Mouse (Mus musculus) midbrain, embryonic 11.5 days (tissue): ENCODE data around the gene I830077J02Rik. TPM values are rescaled to one million over a fixed set of nuclear protein-coding genes. Genes with fewer than 3 reads are reported as not detected.

Experiments
- ATAC-seq: fragments of 200-750 bp; cut with Nextera tagmentation; 2 replicates; pipeline ENCODE4 v1.8.0; 2017; ENCODE audit warnings: moderate TSS enrichment, moderate library complexity; ENCODE audit not compliant: low FRiP score
- DNase-seq: peaks from one replicate; pipeline ENCODE4 v3.0.0; 2015; ENCODE audit warnings: low spot score; ENCODE audit errors: missing footprints
- H3K27ac ChIP-seq: fragments of 300-500 bp; sonication (generic); 2 replicates; pipeline ENCODE4 v1.5.1; 2014; ENCODE audit warnings: low read depth, low read length
- H3K27me3 ChIP-seq: fragments of 300-500 bp; sonication (generic); 2 replicates; pipeline ENCODE4 v1.6.1; 2014; ENCODE audit warnings: mild to moderate bottlenecking, low read length, moderate library complexity, mixed read lengths; ENCODE audit not compliant: control insufficient read depth, insufficient read depth
- H3K36me3 ChIP-seq: fragments of 300-500 bp; sonication (generic); 2 replicates; pipeline ENCODE4 v1.6.1; 2014; ENCODE audit warnings: mild to moderate bottlenecking, low read length, moderate library complexity, mixed read lengths; ENCODE audit not compliant: control insufficient read depth, insufficient read depth
- H3K4me1 ChIP-seq: fragments of 300-500 bp; sonication (generic); 2 replicates; pipeline ENCODE4 v1.6.1; 2014; ENCODE audit warnings: low read length; ENCODE audit not compliant: control insufficient read depth, insufficient read depth
- H3K4me2 ChIP-seq: fragments of 300-500 bp; sonication (generic); 2 replicates; pipeline ENCODE4 v1.6.1; 2014; ENCODE audit warnings: mild to moderate bottlenecking, moderate library complexity
- H3K4me3 ChIP-seq: fragments of 300-500 bp; sonication (generic); 2 replicates; pipeline ENCODE4 v1.5.1; 2014; ENCODE audit warnings: low read depth, low read length
- H3K9ac ChIP-seq: fragments of 300-500 bp; sonication (generic); 2 replicates; pipeline ENCODE4 v1.6.1; 2014; ENCODE audit warnings: low read length
- H3K9me3 ChIP-seq: fragments of 300-500 bp; sonication (generic); 2 replicates; pipeline ENCODE4 v1.6.1; 2016; ENCODE audit warnings: low read length; ENCODE audit not compliant: control insufficient read depth
- WGBS: fragments of 180-500 bp; shearing (Covaris S2); extraction: QIAGEN DNeasy Blood & Tissue Kit; methylation state at CpG from one replicate; pipeline ENCODE4 v1.1.7; 2014; 5-methylcytosine and 5-hydroxymethylcytosine counted together
- polyA plus RNA-seq: library from polyadenylated mRNA; unstranded; fragments of >200 nt; fragmentation: Nextera tagmentation; extraction: Ambion mirVana; gene quantifications from 2 replicates; pipeline ENCODE4 v1.2.1, GENCODE M21; 2014

Gene I830077J02Rik
- polyA plus RNA-seq: 0.63 and 0.83 TPM in 2 replicates

DNA sequence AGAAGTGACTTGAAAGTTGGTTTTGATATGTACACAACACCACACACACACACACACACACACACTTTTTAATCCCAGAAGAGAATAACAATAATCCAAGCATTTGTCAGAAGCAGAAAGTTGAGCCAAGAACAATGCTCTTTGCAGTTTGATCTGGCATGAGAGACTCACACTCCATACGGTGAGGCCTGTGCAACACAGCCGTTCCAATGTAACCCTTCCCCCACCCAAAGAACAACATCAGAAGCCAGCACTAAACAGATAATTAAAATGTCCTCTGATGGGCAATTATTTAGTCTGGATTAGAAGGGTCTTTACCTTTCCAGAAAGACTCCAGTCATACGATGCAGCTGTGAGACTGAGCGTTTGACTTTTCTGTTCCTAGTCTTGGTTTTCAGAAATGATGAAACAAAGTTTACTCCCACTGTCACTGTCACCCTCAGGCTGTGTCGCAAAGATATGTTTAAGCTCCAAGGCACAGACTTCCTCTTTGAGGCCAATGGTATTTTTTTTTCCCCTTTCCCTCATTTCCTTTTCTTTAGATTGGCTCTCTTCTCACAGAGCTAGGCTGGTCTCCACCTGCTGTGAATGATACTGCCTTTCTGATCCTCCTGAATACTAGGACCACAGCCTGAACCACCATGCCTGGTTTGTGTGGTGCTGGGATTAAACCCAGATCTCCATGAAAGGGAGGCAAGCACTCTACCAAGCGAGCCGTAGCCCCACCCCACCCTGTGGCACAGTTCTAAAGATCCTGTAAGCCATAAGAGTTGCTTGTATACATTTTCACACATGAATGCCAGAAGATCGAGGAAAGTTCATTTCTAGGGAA lies at the start of gene I830077J02Rik:
Gene I830077J02Rik (minus strand): TSS at position 425 of the 832 bp plus-strand sequence.
- H3K27me3 ChIP-seq: no peaks in the 10 kb centered on the region
- no peaks in the 10 kb centered on the region for H3K9me3 ChIP-seq
- no peak for ATAC-seq
- 87% methylated on average over 8 of the region's 8 CpGs for WGBS
- H3K4me2 ChIP-seq: no peak within 1 kb of the TSS
- no peaks in the 10 kb centered on the region for H3K4me1 ChIP-seq
- no peak for DNase-seq
- H3K27ac ChIP-seq: no peak within 1 kb of the TSS
- H3K4me3 ChIP-seq: no peak within 1 kb of the TSS
- H3K9ac ChIP-seq: no peak within 1 kb of the TSS
- H3K36me3 ChIP-seq: no peaks in the 10 kb centered on the region

DNA sequence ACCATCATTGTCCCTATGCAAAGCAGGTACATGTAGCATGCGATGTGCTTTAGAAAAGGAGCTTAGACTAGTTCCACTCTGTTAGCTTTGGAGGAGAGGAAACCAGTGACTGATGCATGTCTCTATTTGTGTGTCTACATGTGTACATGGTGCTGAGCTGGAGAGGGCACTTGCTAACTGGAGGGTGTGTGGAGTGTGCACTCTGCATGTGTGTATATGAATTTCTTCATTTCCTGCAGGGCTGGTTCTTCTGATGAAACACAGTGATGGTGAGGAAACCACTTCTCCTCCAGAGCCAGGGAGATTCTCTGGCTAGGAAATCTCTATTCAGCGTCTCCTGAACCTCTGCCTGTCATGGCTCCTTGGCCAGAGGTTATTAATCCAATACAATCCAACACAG lies 41.7 kb upstream of the I830077J02Rik start:
- Histone ChIP-seq H3K27me3 (no peaks in the 10 kb centered on the region), H3K27ac (no peak overlapping the region), H3K9me3 (no peaks in the 10 kb centered on the region), H3K4me1 (no peaks in the 10 kb centered on the region), H3K9ac (no peak overlapping the region), H3K36me3 (no peaks in the 10 kb centered on the region), H3K4me2 (no peak overlapping the region), H3K4me3 (no peak overlapping the region)
- no peak for DNase-seq
- no peak for ATAC-seq
- WGBS: 87% methylated on average over 2 of the region's 2 CpGs

DNA sequence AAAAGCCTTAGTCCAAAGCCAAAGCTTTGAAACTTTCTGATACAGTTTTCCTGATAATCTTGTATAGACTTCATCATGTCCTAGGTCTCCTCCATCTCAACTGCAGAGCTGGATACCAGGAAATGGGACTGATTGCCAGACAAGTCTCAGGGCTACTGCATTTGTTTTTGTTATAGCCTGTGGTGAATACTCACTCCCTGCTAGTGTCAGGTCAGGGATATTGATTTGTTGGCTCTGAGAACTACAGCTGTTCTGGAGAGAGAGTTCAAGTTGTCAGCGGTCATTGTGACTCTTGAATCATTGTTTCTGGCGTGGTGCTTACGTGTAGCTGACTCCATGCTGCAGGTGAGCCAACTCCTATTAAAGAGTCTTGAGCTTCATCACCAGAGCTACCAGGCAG lies 40.9 kb upstream of the I830077J02Rik start, which contains the start of gene Ovgp1:
Gene Ovgp1 (plus strand): TSS at position 301 of the 400 bp plus-strand sequence.
- H3K27ac ChIP-seq: no peak within 1 kb of the TSS
- ATAC-seq (no peak), DNase-seq (no peak)
- 81% methylated on average over 3 of the region's 3 CpGs for WGBS
- no peaks in the 10 kb centered on the region for H3K9me3 ChIP-seq
- H3K36me3 ChIP-seq: peaks cover 4% of the 10 kb centered on the region; the same call in 1 of the 2 replicates
- H3K4me3 ChIP-seq: no peak within 1 kb of the TSS
- no peaks in the 10 kb centered on the region for H3K27me3 ChIP-seq
- H3K9ac ChIP-seq: no peak within 1 kb of the TSS
- no peaks in the 10 kb centered on the region for H3K4me1 ChIP-seq
- no peak within 1 kb of the TSS for H3K4me2 ChIP-seq

DNA sequence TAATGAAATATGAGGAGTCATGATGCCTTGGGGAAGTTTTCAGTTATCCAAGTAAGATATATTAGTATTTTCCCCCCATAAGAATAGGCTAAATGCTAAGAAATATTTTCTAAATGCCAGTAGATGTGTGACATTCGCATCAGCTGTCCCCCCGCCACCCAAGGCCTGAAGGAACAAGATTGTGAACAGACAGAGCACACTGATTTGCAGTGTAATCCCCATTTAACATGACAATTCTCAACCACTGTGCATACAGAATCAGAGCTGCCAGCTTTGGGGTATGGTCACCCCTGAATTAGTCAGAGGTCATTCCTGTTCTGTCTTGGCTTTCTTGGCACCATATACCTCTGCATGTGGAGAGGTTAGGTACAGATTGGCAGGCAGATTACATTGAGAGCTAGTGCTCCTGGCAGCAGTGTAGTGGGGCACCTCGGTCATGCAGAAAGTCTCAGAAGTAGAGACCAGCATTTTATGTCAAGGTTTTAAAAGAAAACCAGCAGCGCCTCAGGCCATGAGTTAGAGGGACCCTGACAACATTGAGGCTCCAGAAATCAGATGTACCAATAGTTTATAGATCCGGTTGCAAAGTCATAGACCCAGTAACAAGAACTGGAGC lies 39.5 kb upstream of the I830077J02Rik start:
- no peaks in the 10 kb centered on the region for H3K27me3 ChIP-seq
- H3K36me3 ChIP-seq: peaks cover 4% of the 10 kb centered on the region; the same call in 1 of the 2 replicates
- H3K27ac ChIP-seq: no peak overlapping the region
- H3K9me3 ChIP-seq: no peaks in the 10 kb centered on the region
- H3K4me1 ChIP-seq: no peaks in the 10 kb centered on the region
- no peak for DNase-seq
- WGBS: 78% methylated on average over 5 of the region's 5 CpGs
- H3K9ac ChIP-seq: no peak overlapping the region
- no peak for ATAC-seq
- H3K4me3 ChIP-seq: no peak overlapping the region
- no peak overlapping the region for H3K4me2 ChIP-seq

DNA sequence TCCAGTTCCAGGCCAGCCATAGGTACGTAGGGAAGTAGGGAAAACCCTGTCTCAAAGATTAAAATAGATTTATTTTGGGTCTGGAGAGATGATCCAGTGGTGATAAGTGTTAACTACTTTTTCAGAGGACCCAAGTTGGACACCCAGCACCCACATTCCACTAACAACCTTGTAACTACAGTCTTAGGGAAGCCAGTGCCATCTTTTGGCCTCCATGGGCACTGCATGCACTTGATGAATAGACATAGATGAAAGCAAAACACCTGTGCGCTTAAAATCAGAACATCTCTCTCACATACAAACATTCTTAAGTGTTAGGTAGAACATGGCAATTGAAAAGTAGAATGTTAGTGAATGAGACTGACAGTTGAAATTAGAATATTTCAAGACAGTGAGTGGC lies 28.2 kb upstream of the I830077J02Rik start:
- Histone ChIP-seq H3K4me1 (peaks cover 14% of the 10 kb centered on the region), H3K27ac (no peak overlapping the region), H3K27me3 (no peaks in the 10 kb centered on the region), H3K4me2 (no peak overlapping the region), H3K4me3 (no peak overlapping the region), H3K9ac (no peak overlapping the region), H3K9me3 (no peaks in the 10 kb centered on the region), H3K36me3 (peaks cover 26% of the 10 kb centered on the region)
- WGBS: 92% methylated on average over 2 of the region's 2 CpGs
- DNase-seq (peak; percentile 67), ATAC-seq (no peak)

DNA sequence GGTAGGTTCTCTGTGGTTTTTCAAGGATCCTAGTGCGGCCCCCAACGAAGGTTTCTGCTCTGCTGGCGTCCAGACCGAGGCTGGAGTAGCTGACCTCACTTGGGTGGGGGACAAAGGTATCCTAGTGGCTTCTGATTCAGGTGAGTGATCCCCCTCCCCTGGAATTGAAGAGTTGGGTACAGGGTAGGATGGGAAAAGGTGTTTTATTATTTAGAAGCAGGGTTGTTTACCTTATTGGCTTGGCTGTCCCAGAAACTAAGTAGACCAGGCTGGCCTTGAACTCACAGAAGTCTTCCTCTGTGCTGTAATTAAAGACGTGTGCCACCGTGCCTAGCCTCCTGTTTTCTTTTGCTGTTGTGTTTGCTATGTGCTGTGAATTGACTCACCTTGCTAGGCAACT lies 27.5 kb upstream of the I830077J02Rik start, which contains the start of gene Atp5f1:
Gene Atp5f1 (minus strand): TSS at position 101 of the 400 bp plus-strand sequence.
- WGBS: 10% methylated on average over 6 of the region's 6 CpGs
- peak within 1 kb of the TSS; percentile 97 for H3K9ac ChIP-seq
- H3K36me3 ChIP-seq: peaks cover 23% of the 10 kb centered on the region
- H3K9me3 ChIP-seq: no peaks in the 10 kb centered on the region
- H3K4me3 ChIP-seq: peak within 1 kb of the TSS; percentile 94
- peak within 1 kb of the TSS; percentile 73 for H3K27ac ChIP-seq
- ATAC-seq (no peak), DNase-seq (no peak)
- peaks cover 14% of the 10 kb centered on the region for H3K4me1 ChIP-seq
- no peaks in the 10 kb centered on the region for H3K27me3 ChIP-seq
- H3K4me2 ChIP-seq: peak within 1 kb of the TSS; percentile 83

DNA sequence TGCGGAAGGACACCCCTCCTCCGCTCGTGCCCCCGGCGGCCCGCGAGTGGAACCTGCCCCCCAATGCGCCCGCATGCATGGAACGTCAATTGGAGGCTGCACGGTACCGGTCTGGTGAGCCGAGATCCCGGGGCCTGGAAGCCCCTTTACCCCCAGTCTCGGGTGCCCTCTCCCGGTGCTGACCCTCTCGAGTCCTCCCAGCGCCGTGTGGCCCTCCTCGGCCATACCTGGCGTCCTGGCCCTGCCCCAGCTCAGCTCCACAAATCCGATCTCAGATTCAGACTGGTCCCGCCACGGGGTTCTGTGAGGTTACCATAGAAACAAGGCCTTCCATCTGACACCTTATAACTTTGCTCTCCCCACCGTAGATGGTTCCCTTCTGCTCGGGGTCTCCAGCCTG lies 27.1 kb upstream of the I830077J02Rik start:
- H3K4me2 ChIP-seq: peak overlapping the region; percentile 83
- peaks cover 19% of the 10 kb centered on the region for H3K36me3 ChIP-seq

DNA sequence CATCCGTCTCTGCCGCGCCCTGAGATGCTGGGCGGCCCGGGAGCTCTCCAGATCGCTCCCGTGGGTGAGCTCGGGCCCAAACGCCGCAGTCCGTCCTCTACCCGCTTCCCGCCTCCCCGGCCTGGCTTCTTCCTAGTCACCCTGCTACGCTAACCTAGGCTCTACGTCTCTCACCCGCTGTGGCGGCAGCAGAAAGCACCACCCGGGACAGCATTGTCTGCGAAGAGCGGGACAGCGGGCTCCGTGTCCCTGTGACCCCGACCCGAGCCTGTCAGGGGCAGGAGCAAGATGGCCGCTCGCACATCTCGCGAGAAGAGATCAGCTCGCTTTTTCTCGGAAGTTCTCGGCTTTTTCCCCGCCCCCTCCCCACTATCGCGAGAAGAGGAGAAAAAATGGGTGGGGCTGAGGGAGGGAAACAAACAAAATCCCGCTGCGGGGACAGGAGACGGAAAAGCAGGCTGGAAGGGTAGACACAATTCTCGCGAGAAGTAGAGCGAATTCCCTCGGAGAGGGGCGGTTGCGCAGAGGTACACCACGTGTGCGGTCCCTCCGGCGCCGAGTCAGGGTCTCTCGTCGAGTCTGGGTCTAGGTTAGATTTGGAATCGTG lies 26.6 kb upstream of the I830077J02Rik start, which contains the start of gene Wdr77:
Gene Wdr77 (plus strand): TSS at position 396 of the 607 bp plus-strand sequence.
- peaks cover 14% of the 10 kb centered on the region for H3K36me3 ChIP-seq
- H3K4me3 ChIP-seq: peak within 1 kb of the TSS; percentile 94
- H3K27me3 ChIP-seq: no peaks in the 10 kb centered on the region
- peaks cover 14% of the 10 kb centered on the region for H3K4me1 ChIP-seq
- H3K4me2 ChIP-seq: peak within 1 kb of the TSS; percentile 83
- peak within 1 kb of the TSS; percentile 73 for H3K27ac ChIP-seq
- ATAC-seq (peak; percentile 98), DNase-seq (peak; percentile 100)
- H3K9me3 ChIP-seq: no peaks in the 10 kb centered on the region
- WGBS: under 1% methylated on average over 50 of the region's 52 CpGs
- peak within 1 kb of the TSS; percentile 97 for H3K9ac ChIP-seq

More for the DNA sequence above, 27.1 kb upstream of the I830077J02Rik start:
- Histone ChIP-seq H3K4me1 (peaks cover 14% of the 10 kb centered on the region), H3K9ac (peak overlapping the region; percentile 94), H3K27me3 (no peaks in the 10 kb centered on the region), H3K27ac (no peak overlapping the region; the same call in 1 of the 2 replicates), H3K9me3 (no peaks in the 10 kb centered on the region), H3K4me3 (peak overlapping the region; percentile 94)
- ATAC-seq (peak; percentile 80), DNase-seq (no peak)
- under 1% methylated on average over 26 of the region's 26 CpGs for WGBS
